Mouse (Mus musculus) cerebellum, adult 11 months (tissue): Measurements from ENCODE around the gene Ripply1.

Experiments used
- DNase-seq: peaks from one replicate; pipeline ENCODE4 v3.0.0; 2022

Gene Ripply1

GRCm38 (mm10) chrX:139782278-139783044 is at the start of gene Ripply1:
Ripply1 (minus strand) TSS chrX:139782353.
- DNase-seq, result no peak

DNA sequence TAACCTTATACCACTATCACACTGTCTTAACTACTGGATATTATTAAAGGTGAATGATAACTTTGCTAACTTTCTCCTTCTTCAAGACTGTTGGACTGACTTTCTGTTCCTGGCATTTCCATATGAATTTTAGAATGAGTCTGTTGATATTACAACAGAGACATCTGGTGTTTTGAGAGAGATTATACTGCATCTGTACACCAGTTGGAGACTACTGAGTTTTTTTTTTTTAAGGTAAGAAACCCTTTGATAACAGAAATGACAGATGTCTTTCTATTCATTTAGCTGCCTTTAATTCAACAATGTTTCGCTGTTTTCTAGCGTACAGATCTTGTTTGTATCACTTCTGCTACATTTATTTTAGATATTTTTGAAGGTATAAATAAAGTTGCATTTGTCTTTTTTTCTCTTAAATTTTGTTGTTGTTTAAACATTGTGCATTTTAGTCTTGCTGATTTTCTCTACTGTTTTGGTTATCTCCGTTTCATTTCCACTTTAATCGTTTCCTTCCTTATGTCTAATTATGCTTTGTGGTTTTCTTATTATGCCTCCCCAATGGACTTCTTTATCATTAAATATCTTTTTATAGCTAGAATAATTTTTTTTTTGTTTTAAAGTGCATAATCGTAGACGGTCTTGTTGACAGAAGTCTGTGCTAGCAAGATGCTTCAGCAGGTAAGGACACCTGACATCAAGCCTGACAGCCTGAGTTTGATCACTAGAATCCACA is 46.4 kb upstream of the Ripply1 start:
- no peak for DNase-seq

DNA sequence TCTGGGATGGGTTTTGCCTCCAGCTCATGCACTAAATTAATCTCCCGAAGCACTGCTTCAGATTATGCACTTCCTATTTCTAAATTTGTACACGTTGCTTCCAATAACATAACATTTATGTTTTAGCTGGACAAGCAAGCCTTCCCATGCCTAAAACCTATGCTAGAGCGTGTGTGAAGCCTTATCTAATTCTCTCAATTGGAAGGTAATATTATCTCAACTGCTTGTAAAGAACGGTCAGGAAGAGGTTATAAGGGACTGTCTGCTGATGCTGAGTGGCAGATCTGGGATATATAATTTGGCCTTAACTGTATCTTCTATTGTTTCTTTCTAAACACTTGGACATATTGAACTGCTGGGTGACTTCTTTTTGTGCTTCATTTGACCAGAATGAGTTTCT is 44.8 kb upstream of the Ripply1 start:
- no peak for DNase-seq

GRCm38 (mm10) chrX:139825402-139825801 is 43.2 kb upstream of the Ripply1 start:
- no peak for DNase-seq

DNA sequence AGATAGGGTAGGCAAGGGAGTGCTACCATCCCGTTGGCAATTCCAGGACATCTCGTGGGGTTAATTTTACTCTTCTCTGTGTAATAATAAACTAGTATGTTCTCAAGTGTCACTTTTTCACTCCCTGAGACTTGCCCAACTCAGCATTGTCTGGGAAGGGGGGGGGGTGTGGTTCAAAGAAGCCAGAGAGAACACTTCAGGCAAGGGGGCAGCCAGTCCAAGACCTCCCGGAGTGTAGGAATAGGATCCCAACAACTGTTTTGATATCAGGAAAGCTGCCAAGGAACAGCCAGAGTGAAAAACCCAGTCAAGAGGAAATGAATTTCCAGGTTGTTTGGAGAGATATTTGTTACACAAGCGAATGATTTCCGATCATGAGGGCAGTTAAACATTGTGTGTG is 33.0 kb upstream of the Ripply1 start:
- DNase-seq, result no peak

DNA sequence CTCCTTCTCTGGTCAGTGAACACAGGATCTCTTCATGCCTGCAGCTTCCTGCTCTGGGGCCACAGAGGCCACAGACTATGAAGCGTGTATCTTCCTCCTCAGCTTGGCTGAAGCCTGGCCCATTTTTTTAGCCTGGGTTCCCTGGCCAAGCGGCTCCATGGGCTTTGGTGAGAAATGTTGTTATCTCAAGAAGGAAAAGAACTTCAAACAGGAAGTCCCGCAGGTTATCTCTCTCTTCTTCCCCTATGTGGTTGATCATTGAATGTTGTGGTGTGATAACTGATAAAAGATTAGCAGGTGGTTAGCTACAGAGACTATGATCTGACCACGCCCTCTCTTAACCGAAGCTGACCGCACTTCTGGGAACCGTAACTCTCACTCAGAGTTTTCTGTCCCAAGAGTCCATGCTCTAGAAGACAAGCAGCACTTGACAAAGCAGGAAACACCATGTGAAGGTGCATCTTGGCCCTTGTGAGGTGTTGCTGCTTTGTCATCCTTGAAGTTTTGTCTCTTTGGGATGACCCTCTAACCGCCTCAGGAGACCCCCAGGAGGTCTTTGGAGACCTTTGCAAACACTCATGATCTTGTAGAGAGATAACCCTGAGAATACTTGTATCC is 32.0 kb upstream of the Ripply1 start:
- no peak for DNase-seq

DNA sequence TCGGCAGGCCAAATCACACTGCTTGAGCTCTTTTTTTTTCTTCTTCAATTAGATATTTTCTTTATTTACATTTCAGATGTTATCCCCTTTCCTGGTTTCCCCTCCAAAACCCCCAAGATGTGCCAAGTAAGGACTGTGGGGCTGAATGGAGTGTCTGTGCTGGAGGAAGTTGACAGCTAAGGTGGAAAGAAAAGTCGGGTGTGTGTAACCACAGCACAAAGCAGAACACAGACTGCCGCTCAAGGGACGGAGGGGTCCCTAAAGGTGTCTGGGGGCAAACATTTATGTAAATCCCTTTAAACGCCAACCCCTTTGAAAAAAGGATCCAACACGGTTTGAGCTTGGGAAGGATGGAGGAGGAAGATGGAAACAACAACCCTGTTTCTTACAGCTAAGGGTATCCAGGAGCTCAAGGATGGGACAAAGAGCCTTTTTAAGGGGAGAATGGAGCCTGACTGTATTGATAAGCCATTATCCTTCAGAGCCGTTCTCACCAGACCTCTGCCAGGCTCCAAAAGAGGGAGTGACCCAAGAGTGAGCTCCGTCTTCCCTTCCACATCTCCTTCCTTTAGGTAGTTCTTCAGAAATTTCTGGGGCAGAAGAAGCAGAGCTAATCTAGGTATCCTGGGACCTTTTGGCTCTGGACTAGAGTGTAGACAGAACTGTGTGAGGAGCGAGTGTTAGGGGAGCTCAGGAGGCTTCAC is 31.3 kb upstream of the Ripply1 start:
- DNase-seq, result no peak

DNA sequence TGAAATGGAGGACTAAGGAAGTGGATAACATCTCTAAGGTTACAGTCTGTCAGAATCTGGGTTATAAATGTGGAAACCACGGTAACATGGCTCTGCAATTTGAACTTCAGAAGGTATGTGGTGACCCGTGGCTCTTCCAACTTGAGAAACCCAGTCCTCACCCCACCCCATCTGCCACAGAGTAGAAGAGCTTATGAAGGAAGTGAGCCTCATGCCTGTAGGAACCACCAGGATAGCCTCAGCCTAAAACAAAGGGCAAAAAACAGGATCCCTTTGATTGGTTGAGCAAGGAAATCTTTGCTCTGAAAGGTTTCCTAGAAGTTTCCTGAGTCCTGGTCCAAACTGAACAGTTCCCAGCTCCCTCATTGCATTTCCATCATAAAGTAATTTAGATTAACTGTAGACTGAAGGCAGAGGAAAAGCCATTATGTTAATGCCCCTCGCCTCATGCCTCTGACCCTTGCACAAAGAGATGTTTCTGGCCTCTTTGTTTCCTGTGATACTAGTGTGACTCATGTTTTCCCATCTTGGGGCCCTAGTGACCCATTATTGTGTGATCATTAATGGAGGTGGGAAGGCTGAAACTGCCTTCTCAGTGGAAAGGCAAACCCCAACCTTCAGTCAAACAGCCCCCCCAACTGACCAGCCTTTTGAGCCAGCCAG is 30.6 kb upstream of the Ripply1 start:
- no peak for DNase-seq

DNA sequence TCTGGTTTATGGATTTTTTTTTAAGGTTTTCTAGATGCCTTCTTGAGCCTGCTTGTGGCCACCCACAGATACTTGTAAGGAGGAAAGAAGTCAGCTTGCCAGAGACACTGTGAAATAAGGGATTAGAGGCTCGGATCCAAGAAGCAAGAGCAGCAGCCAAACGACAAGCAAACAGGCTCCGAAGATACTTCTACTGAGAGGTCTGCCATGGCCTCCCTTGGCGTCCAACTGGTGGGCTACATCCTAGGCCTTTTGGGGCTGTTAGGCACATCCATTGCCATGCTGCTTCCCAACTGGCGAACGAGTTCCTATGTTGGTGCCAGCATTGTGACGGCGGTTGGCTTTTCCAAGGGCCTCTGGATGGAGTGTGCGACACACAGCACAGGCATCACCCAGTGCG is 26.3 kb upstream of the Ripply1 start:
- DNase-seq, result peak; percentile 38

- peak; percentile 37 for DNase-seq
Observed at GRCm38 (mm10) chrX:139808085-139808484, 25.9 kb upstream of the Ripply1 start.

DNA sequence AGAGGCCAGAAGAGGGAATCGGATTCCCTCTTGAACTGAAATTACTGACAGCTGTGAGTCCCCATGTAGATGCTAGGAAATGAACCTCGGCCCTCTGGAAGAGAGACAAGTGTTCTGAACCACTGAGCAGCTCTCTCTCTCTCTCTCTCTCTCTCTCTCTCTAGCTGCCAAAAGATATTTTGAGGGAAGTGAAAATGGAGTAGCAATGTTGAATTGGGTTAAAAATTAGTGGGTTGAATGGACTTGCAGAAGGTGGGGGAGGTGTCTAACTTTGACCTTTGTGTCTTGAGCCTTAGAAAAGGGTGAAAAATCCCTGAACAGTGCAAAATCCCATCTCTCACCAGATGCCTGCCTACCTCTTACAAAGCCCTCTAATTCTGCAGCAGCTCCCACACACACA is 25.2 kb upstream of the Ripply1 start:
- no peak for DNase-seq

GRCm38 (mm10) chrX:139805918-139806317 is 23.8 kb upstream of the Ripply1 start:
- no peak for DNase-seq

DNA sequence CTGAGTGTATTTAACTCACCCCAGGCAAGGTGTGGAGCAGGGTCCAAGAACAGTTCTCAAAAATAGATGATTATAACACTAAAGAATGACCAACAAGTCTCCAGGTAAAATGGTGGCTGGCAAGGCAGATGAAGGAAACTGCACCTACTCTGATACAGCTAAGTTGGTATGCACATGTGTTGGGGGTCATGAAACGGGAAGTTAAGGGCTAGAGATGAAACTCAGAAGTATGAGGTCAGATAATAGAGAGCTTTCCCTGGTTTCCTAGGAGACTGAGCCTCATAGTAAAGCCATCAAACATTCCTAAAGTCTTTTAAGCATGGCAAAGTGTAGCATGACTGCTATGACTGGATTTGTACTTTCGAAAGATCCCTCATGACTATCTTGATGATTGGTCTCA is 20.9 kb upstream of the Ripply1 start:
- DNase-seq, result no peak

GRCm38 (mm10) chrX:139800406-139800878 is 18.3 kb upstream of the Ripply1 start, which contains the start of gene Cldn2:
Cldn2 (plus strand) TSS chrX:139800828.
- DNase-seq, result no peak

GRCm38 (mm10) chrX:139799953-139800352 is 17.8 kb upstream of the Ripply1 start:
- no peak for DNase-seq

DNA sequence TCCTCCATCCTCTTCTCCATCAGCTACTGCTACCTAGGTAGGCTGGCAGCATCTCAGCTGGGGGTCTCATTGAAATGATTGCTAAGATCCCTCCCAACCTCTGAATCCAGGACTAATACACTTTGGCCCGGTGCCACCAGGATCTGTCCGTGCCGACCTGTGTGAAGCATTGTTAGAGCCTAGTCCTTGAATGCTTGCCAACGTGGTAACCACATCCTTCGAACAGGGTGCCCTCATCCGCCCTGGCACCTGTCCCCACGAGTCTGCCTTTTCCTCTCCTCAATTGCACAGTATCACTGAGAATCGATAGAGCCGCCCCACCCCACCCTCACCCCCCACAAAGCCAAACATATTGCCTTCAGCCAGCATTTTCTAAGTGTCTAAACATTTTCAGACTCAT is 15.7 kb upstream of the Ripply1 start:
- DNase-seq, result no peak

DNA sequence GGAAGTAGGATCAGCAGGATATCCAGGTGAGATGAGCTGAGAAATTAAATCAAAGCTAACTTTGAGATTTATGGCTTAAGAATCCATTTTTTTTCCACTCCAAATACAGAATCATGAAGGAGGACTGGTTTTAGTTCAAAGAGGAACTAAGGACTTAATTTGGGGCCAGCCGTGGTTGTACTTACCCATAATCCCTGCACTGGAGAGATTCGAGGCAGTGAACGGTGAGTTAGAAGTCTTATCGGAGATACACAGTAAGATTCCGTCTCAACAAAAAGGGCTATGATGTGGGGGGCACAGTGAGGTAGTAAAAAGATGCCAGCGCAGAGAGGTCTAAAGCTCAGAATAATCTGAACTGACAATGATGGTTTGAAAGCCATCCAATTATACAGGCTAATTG is 13.9 kb upstream of the Ripply1 start:
- DNase-seq, result no peak

- DNase-seq, result no peak
Observed at GRCm38 (mm10) chrX:139794072-139794845, 12.1 kb upstream of the Ripply1 start.

DNA sequence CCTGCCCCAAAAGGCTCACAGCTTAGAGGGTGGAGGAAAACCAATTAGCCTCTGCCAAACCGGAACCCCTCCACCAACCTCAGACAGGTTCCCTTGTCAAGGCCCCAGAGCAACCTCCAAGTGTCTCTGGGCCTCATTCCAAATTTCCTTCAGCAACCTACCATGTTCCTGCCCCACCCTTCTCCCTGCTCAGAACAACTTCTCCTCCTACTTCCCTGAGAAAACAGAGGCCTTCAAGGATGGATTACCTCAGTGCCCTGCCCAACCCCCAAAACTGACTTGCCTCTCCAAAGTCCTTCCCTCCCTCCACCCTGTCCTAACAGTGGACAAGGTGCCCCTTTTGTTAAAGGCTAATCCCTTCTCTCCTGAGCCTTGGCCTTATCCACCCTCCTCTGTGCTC is 3.6 kb upstream of the Ripply1 start:
- DNase-seq, result no peak

DNA sequence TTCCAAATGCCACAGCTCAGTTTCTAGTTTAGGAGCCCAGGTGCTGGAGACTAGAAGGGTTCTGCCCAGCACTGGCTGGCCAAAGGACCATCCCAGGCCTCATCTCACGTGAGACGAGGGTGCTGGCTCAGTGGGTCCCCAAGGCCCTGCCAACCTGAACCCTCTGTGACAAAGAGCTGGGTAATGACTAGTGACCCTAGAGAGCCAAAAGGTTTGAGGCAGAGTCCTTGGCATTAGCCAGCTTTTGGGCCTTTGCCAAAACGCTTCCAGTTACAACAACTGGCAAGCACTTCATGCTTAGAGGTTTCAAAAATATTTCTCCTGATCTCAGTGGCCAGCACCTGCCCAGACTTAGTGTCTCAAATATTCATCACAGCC is 881 bp upstream of the Ripply1 start:
- DNase-seq, result no peak

GRCm38 (mm10) chrX:139781563-139781962 is 590 bp downstream of the Ripply1 start:
- DNase-seq, result no peak

DNA sequence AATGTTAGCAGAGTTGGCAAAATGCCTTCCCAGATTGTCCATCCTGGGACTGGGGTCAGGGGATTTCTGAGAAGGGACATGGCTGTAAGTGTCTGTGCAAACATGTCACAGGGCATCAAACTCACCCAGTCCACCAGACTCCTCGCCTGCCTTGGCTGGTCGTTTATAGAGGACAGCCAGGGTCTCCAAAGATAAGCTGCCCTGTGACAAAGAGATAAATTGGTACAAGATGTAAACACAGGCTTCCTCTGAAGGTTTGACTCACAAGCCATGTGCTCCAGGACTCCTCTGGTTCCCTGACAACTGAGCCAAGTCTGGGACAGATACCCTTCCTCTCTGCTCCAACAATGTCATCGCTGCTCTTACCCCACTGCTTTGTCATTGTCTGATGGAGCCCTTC is 1.2 kb downstream of the Ripply1 start:
- DNase-seq, result no peak
